Mouse (Mus musculus): Measurements from ENCODE around the gene Rab1b.
A peak's percentile ranks its signal among the peaks of the same experiment; 100 is the strongest.
"Not testable (repeated sequence)": the region's sequence is repeated elsewhere in the genome, so short reads cannot be mapped to it uniquely, and the experiment has no call there.

Gene Rab1b

GRCm38 (mm10) chr19:5106731-5107191 lies at the start of gene Rab1b:
Gene Rab1b, minus strand, starts transcription at chr19:5107072.
- DNase-seq (ENCODE audit: low read depth) = peak; percentile 100

GRCm38 (mm10) chr19:5152261-5152660 lies 45.4 kb upstream of the Rab1b start:
- DNase-seq (ENCODE audit: low read depth) = no peak

GRCm38 (mm10) chr19:5151741-5152140 lies 44.9 kb upstream of the Rab1b start:
- DNase-seq (ENCODE audit: low read depth) = no peak

GRCm38 (mm10) chr19:5151331-5151730 lies 44.5 kb upstream of the Rab1b start:
- peak; percentile 73 for DNase-seq (ENCODE audit: low read depth)

- no peak for DNase-seq (ENCODE audit: low read depth)
Observed at GRCm38 (mm10) chr19:5150358-5150757, 43.5 kb upstream of the Rab1b start.

- not testable (repeated sequence) for DNase-seq (ENCODE audit: low read depth)
Observed at GRCm38 (mm10) chr19:5149041-5149440, 42.2 kb upstream of the Rab1b start.

- peak; percentile 85 for DNase-seq (ENCODE audit: low read depth)
Observed at GRCm38 (mm10) chr19:5139640-5140039, 32.8 kb upstream of the Rab1b start.

- no peak for DNase-seq (ENCODE audit: low read depth)
Observed at GRCm38 (mm10) chr19:5131237-5131636, 24.4 kb upstream of the Rab1b start.

GRCm38 (mm10) chr19:5129770-5130169 lies 22.9 kb upstream of the Rab1b start:
- DNase-seq (ENCODE audit: low read depth) = peak; percentile 65

- no peak for DNase-seq (ENCODE audit: low read depth)
Observed at GRCm38 (mm10) chr19:5124055-5124614, 17.3 kb upstream of the Rab1b start.

GRCm38 (mm10) chr19:5123241-5123640 lies 16.4 kb upstream of the Rab1b start:
- DNase-seq (ENCODE audit: low read depth) = peak; percentile 50

- DNase-seq (ENCODE audit: low read depth) = no peak
Observed at GRCm38 (mm10) chr19:5122492-5122891, 15.6 kb upstream of the Rab1b start.

- DNase-seq (ENCODE audit: low read depth) = no peak
Observed at GRCm38 (mm10) chr19:5118384-5118698, 11.5 kb upstream of the Rab1b start, which contains the start of gene Klc2. Gene Klc2, minus strand, starts transcription at chr19:5118560.

GRCm38 (mm10) chr19:5117494-5118383 lies 10.9 kb upstream of the Rab1b start:
- DNase-seq (ENCODE audit: low read depth) = peak; percentile 97

GRCm38 (mm10) chr19:5113783-5114182 lies 6.9 kb upstream of the Rab1b start:
- peak; percentile 30 for DNase-seq (ENCODE audit: low read depth)

GRCm38 (mm10) chr19:5109659-5110453 lies 3.0 kb upstream of the Rab1b start:
- DNase-seq (ENCODE audit: low read depth) = peak; percentile 66

GRCm38 (mm10) chr19:5108702-5109101 lies 1.8 kb upstream of the Rab1b start:
- DNase-seq (ENCODE audit: low read depth) = no peak

GRCm38 (mm10) chr19:5108271-5108575 lies 1.4 kb upstream of the Rab1b start:
- DNase-seq (ENCODE audit: low read depth) = peak; percentile 60

GRCm38 (mm10) chr19:5107556-5108270 lies 841 bp upstream of the Rab1b start:
- DNase-seq (ENCODE audit: low read depth) = no peak

GRCm38 (mm10) chr19:5106074-5106473 lies 798 bp downstream of the Rab1b start:
- DNase-seq (ENCODE audit: low read depth) = peak; percentile 51

GRCm38 (mm10) chr19:5098363-5099143 lies 8.3 kb downstream of the Rab1b start, which contains the start of gene Cnih2:
Gene Cnih2, minus strand, starts transcription at chr19:5098521.
- DNase-seq (ENCODE audit: low read depth) = peak; percentile 85

Measured in NIH3T3 (cell line).